Mouse (Mus musculus) megakaryocyte, embryonic 14.5 days (primary cell): ENCODE results near the gene Paqr4. TPM values are rescaled to one million over a fixed set of nuclear protein-coding genes. Genes with fewer than 3 reads are reported as not detected.
"Not testable (repeated sequence)": the region's sequence is repeated elsewhere in the genome, so short reads cannot be mapped to it uniquely, and the experiment has no call there.

Experiments used
- H3K27me3 ChIP-seq: replicated peaks from 2 replicates; pipeline ENCODE3; 2012; ENCODE audit warnings: inconsistent platforms
- H3K36me3 ChIP-seq: replicated peaks from 2 replicates; pipeline ENCODE3; 2012; ENCODE audit warnings: low read length, inconsistent platforms, mixed read lengths
- H3K4me1 ChIP-seq: 2 replicates; pipeline ENCODE4 v1.6.1; 2012; ENCODE audit warnings: inconsistent platforms
- H3K4me3 ChIP-seq: replicated peaks from 2 replicates; pipeline ENCODE3; 2012; ENCODE audit warnings: moderate library complexity, mild to moderate bottlenecking, inconsistent platforms
- H3K9me3 ChIP-seq: 2 replicates; pipeline ENCODE4 v1.6.1; 2012; ENCODE audit warnings: inconsistent platforms
- FLI1 ChIP-seq: IDR thresholded peaks from 2 replicates; pipeline ENCODE4 v1.6.1; 2012; ENCODE audit warnings: low read length, inconsistent platforms, mixed read lengths
- GATA1 ChIP-seq: IDR thresholded peaks from 3 replicates; pipeline ENCODE4 v1.6.1; 2012; ENCODE audit warnings: mixed read lengths, low read length, inconsistent platforms, borderline replicate concordance
- polyA plus RNA-seq: library from polyadenylated mRNA; stranded (reverse); fragments of >175 nt; gene quantifications from 2 replicates; pipeline ENCODE4 v1.2.3, GENCODE M21; 2012; ENCODE audit warnings: low replicate concordance; ENCODE audit not compliant: insufficient read depth

Gene Paqr4
- polyA plus RNA-seq, 1 experiment = 1.7 TPM

DNA sequence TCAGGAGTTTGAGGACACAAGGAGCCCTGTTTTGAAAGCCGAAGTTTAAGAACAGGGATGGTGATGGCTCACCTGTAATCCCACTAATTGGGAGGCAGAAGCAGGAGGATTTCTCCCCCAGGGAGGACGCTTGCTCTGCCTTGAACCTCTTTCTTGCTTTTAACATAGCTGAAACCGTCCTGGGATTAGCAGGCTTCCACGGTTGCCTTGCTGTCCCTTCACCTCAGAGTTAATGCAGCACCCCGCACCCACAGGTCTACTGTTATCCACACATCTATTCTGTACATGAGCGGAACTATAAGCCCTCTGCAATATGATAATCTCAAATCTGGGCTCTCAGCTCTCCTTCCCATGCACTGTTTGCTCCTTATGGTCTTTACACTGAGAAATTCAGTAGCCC, 33.0 kb upstream of the Paqr4 start:
- TF ChIP-seq FLI1 = no peak
- no peak for TF ChIP-seq GATA1
- Histone ChIP-seq H3K27me3 (no peaks in the 10 kb centered on the region), H3K4me1 (peaks cover 49% of the 10 kb centered on the region), H3K9me3 (no peaks in the 10 kb centered on the region), H3K4me3 (no peak overlapping the region), H3K36me3 (peaks cover 3% of the 10 kb centered on the region)

DNA sequence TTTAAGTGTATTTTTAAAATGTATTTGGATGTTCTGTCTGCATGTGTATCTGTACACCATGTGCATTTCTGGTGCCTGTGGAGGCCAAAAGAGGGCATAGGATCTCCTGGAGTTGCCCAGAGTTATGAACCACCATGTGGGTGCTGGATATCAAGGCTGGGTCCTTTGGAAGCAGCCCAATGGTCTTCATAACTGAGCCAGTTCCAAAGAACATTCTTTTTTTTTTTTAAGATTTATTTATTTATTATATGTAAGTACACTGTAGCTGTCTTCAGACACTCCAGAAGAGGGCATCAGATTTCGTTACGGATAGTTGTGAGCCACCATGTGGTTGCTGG, 31.5 kb upstream of the Paqr4 start:
- H3K27me3 ChIP-seq, H3K36me3 ChIP-seq, H3K4me3 ChIP-seq, H3K9me3 ChIP-seq: not testable (repeated sequence)
- peaks cover 34% of the 10 kb centered on the region for H3K4me1 ChIP-seq

DNA sequence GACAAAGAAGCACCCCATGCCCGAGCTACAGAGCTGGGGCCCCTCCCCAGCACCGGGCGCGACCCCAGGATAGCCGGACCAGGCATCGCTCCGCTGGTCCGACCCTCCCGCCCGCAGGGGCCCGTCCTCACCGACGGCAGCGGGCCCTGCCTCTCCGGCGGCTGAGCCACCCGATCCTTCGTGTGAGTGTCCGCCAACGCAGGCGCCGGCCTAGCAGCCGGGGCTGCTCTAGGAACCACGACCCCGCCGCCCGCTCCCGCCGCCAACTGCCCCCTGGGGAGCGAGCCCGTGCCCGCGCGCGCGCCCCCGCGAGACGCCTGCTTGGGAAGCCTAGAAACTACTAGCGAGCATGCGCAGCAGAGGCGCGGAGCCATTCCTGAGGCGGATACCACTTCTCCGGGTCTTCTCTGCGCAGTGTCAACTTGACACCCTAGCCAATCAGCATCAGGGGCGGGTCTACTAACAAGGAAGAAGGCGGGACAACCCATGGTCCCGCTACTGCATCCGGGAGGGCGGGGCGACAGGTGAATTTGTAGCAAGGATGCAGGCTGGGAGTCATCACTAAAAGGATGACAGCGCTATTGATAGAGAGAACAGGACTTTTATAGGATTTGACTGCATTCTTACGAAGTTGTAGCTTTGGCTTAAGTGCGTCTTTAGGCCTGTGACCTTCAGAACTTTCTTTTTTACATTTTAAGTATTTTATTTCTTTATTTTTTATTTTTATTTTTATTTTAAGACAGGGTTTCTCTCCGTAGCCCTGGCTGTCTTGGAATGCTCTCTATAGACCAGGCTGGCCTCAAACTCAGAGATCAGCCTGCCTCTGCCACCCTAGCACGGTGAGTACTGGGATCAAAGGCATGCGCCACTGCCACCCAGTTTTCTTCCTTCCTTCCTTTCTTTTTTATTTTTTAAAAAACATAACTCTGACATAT, 30.9 kb upstream of the Paqr4 start, which contains the start of gene Flywch1:
Flywch1 (minus strand) TSS at position 319 of the 935 bp plus-strand sequence.
- Histone ChIP-seq H3K4me3 (peak within 1 kb of the TSS; percentile 96), H3K27me3 (no peaks in the 10 kb centered on the region)
- TF ChIP-seq GATA1 (no peak), FLI1 (no peak)

DNA sequence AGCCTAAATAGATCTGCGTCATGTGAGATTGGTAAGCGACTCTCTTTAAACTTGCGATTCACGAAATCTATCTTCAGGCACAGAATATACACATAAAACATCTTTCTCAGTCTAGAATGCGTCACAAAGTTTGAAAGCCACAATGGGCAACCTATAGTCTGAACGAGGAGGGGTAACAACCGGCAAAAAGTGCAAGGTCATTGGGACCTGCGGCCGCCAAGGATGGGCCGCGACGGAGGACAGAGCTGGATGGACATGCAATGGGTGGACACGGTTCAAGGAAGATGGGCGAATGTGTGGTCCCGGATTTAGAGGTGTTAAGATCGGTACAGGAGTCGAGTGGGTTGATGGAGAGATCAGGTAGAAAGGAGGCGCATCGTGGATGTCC, 30.2 kb upstream of the Paqr4 start:
- TF ChIP-seq FLI1 (no peak), GATA1 (no peak)
- Histone ChIP-seq H3K27me3 (no peaks in the 10 kb centered on the region), H3K9me3 (no peaks in the 10 kb centered on the region), H3K4me1 (peaks cover 24% of the 10 kb centered on the region), H3K4me3 (peak overlapping the region; percentile 96), H3K36me3 (peaks cover 6% of the 10 kb centered on the region)

More for the DNA sequence above, 30.9 kb upstream of the Paqr4 start, which contains the start of gene Flywch1:
- peaks cover 28% of the 10 kb centered on the region for H3K4me1 ChIP-seq
- H3K9me3 ChIP-seq = no peaks in the 10 kb centered on the region
- H3K36me3 ChIP-seq = peaks cover 6% of the 10 kb centered on the region

GRCm38 (mm10) chr17:23770493-23770892, 29.8 kb upstream of the Paqr4 start:
- Histone ChIP-seq H3K27me3 (no peaks in the 10 kb centered on the region), H3K36me3 (peaks cover 6% of the 10 kb centered on the region), H3K4me1 (peaks cover 24% of the 10 kb centered on the region), H3K9me3 (no peaks in the 10 kb centered on the region), H3K4me3 (peak overlapping the region; percentile 96)
- no peak for TF ChIP-seq GATA1
- no peak for TF ChIP-seq FLI1

- TF ChIP-seq GATA1 (no peak), FLI1 (no peak)
- Histone ChIP-seq H3K36me3 (peaks cover 50% of the 10 kb centered on the region), H3K4me3 (no peak overlapping the region), H3K9me3 (no peaks in the 10 kb centered on the region), H3K4me1 (peaks cover 7% of the 10 kb centered on the region), H3K27me3 (no peaks in the 10 kb centered on the region)
Measured at GRCm38 (mm10) chr17:23762976-23763375, 22.3 kb upstream of the Paqr4 start.

DNA sequence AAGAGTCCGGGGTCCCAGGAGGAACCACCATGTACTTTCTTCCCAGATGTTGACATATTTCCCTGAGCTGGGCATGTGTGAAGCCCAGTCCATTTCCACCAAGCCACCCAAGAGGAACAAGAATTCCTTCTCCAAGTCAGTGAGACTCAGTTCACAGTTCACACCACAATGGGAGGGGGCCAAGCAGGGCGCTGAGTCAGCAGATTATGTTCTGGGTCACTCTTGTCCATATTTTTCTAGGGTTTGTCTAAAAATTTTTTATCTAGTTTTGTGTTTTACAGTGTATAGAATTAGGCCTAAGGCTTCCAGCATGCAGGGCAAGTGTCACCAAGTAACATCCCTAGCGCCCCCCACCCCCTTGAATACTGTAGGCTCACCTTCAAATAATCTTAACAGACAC, 20.5 kb upstream of the Paqr4 start:
- TF ChIP-seq GATA1 (no peak), FLI1 (no peak)
- H3K4me3 ChIP-seq = no peak overlapping the region
- H3K4me1 ChIP-seq = peaks cover 9% of the 10 kb centered on the region
- peaks cover 66% of the 10 kb centered on the region for H3K36me3 ChIP-seq
- no peaks in the 10 kb centered on the region for H3K27me3 ChIP-seq
- H3K9me3 ChIP-seq = no peaks in the 10 kb centered on the region

- no peak for TF ChIP-seq FLI1
- TF ChIP-seq GATA1 = no peak
- peaks cover 75% of the 10 kb centered on the region for H3K36me3 ChIP-seq
- no peak overlapping the region for H3K4me3 ChIP-seq
- H3K27me3 ChIP-seq = no peaks in the 10 kb centered on the region
- H3K4me1 ChIP-seq = peaks cover 16% of the 10 kb centered on the region
- no peaks in the 10 kb centered on the region for H3K9me3 ChIP-seq
Measured at GRCm38 (mm10) chr17:23760231-23760630, 19.6 kb upstream of the Paqr4 start.

- Histone ChIP-seq H3K36me3 (peaks cover 78% of the 10 kb centered on the region), H3K4me1 (peaks cover 15% of the 10 kb centered on the region), H3K4me3 (no peak overlapping the region), H3K27me3 (no peaks in the 10 kb centered on the region), H3K9me3 (no peaks in the 10 kb centered on the region)
- no peak for TF ChIP-seq FLI1
- TF ChIP-seq GATA1 = no peak
Measured at GRCm38 (mm10) chr17:23758801-23759200, 18.1 kb upstream of the Paqr4 start.

- no peak for TF ChIP-seq FLI1
- TF ChIP-seq GATA1 = no peak
- Histone ChIP-seq H3K4me1 (peaks cover 8% of the 10 kb centered on the region), H3K27me3 (no peaks in the 10 kb centered on the region), H3K4me3 (no peak overlapping the region), H3K9me3 (no peaks in the 10 kb centered on the region), H3K36me3 (peaks cover 85% of the 10 kb centered on the region)
Measured at GRCm38 (mm10) chr17:23757581-23757980, 16.9 kb upstream of the Paqr4 start.
